Mouse (Mus musculus) adrenal gland, postnatal 36 days (tissue): ENCODE results near the gene Gm29564. TPM values are rescaled to one million over a fixed set of nuclear protein-coding genes. Genes with fewer than 3 reads are reported as not detected.
"Not testable (repeated sequence)": the region's sequence is repeated elsewhere in the genome, so short reads cannot be mapped to it uniquely, and the experiment has no call there.

Experiments
- DNase-seq, 2 experiments: peaks; one replicate each; pipeline ENCODE4 v3.0.0; 2021; ENCODE audit warnings: mixed read lengths in 1 of 2
- long read RNA-seq, 2 experiments: library from polyadenylated mRNA; stranded (forward); transcript quantifications; one replicate each; pipeline ENCODE4 v2.0.0; 2021; ENCODE audit warnings: borderline sequencing depth in 2 of 2
- total RNA-seq, 2 experiments: library from RNA; stranded (reverse); gene quantifications; 2 replicates each; pipeline ENCODE4 v1.2.3; 2021

Gene Gm29564
- total RNA-seq = not detected
- long read RNA-seq, experiment 1 = 0 reads
- long read RNA-seq, experiment 2 = 0 reads

GRCm38 (mm10) chrY:78212693-78213092 lies at the start of gene Gm29564:
Gene Gm29564, plus strand, starts transcription at chrY:78212993.
- DNase-seq = not testable (repeated sequence)

Other genes with a start within 250 kb of the Gm29564 start
- not detected for gene Gm20867, start 249.8 kb upstream of the Gm29564 start, total RNA-seq